Mouse (Mus musculus) ovary, postnatal 14 days (tissue): ENCODE results near the gene 4930432K21Rik.

ENCODE experiments used
- DNase-seq: peaks from one replicate; pipeline ENCODE4 v3.0.0; 2022; ENCODE audit warnings: low spot score

4930432K21Rik gene

DNA sequence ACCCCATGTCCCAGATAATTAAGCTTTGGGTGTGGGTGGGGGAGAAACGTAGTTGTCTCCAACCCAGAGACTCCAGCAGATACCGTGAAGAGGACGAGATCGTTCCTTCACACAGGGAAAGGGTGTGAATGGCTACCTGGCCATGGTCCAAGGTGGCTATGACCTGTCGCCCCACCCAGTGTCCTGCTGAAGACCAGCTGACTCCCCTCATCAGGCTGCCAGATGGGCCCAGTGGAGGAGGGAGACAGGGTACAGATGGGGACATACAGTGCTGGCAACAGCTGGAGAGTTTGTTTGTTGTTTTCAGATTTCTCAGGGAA lies 666 bp downstream of the 4930432K21Rik start:
- DNase-seq = no peak

DNA sequence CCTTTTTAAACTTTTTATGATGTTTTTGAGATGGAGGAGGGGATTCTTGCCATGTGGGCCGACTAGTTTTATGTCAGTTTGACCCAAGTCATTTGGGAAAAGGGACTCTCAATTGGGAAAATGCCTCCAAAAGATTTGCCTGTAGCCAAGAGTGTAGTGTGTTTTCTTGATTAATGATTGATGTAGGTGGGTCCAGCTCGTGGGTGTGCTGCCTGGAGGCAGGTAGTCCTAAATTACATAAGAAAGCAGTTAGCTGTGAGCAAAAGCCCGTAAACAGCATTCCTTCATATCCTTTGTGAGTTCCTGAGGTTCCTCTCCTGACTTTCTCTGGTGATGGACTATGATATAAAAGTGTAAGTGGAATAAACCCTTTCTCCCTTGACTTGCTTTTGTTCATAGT lies 1.4 kb downstream of the 4930432K21Rik start:
- no peak for DNase-seq

DNA sequence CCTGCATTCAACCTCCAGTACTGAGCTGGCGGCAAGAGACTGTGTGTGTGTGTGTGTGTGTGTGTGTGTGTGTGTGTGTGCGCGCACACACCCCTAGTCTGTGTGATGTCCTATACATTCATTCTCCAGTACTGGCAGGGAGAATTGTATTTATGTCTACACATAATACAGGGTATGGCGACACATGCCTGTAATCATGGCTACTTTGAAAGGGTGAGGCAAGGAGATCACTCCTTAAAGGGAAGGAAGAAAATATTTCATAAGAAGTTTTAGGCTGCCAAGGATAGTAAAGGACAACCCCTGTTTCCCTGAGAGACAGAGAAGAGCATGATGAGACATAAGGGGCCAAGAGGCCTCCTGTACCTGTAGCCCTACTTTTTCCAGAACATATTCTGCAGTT lies 9.8 kb downstream of the 4930432K21Rik start:
- DNase-seq = no peak

DNA sequence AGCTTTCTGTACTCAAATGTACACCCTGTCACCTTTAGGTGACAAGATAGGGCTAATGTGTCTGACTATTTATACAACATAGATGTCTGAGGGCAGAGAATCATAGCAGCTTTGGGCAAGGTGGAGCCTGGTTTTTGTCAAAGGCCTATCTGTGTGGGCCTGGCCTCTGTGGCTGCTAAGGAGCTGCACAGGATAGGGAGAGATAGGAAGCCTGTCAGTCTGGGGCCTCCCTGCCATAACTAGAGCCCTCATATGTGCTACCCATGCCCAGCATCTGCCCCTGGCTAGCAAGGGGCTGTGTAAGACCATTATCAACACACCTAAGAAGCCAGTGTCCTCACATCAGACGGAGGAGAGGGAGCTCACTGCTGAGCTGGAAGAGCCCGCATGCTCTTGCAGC lies 19.9 kb downstream of the 4930432K21Rik start:
- DNase-seq = no peak

DNA sequence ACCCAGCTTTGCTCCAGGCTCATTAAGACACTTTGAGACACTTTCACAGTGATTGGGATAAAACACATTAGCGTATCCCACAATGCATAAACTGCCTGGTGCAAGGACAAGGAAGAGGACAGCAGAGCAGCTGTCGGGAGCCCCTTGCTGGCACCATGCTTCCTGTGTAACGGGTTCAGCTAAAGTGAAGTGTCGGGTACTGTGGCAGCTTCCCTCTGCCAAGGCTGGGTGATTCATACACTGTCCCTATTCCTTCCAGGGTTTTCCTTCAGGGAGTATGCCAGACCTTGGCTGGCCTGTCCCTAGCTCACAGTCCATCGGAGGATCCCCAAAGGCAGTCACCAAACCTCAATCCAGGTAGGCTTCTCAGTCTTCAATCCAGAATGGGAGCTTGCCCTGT lies 22.3 kb downstream of the 4930432K21Rik start:
- no peak for DNase-seq

DNA sequence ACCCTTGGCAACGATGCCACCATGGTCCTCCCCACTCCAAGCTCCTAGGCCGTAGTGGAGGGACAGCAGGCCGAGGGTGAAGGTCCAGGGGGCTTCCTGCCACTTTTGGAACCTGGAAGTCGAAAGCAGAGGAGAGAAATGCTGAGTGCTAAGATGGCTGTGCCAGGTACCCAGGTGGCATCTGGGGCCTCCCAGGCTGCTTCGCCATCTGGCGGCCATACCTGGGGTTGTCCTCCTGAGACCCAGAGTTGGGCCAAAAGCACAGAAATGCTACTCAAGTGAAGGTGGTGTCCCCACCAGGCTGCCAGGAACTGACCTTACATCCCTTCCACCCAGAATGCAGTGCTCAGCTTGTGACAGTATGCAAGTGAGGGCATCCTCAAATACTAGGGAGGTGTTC lies 26.0 kb downstream of the 4930432K21Rik start:
- no peak for DNase-seq

DNA sequence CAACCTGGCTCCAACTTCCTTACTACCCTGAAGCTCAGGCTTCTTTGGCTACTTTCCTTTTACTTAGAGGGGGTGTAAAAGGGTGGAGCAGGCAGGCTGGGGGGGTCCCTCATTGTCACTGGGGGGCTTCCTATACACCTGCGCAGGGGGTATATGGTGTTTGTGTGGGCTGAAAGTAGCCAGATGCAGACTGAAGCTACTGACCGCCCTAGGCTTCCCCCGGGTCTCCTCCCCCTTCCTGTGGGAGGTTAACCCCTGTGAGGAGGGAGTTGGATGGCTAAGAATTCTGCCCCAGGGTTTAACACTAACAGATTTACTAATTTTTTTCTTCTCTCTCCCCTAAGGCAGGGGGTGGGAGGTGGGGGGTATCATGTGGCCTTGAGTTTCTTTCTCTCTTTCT lies 28.7 kb downstream of the 4930432K21Rik start:
- DNase-seq = no peak

DNA sequence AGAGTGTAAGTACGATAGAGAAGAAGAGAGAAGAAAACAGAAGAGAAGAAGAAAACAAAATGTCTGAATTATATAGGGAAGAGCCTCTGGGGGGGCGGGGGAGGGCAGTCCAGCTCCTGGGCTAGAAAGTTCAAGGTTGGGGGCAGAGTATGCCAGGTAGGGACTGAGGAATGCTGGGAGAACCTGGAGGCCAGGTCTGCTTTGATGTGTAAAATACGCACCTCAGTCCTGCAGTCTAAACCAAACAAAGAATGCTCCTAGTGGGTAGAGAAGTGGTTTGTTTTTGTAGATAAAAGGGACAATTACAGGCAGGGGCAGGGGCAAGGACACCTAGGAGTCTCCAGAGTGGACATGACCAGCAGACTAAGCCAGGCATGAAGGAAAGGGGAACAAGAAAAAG lies 29.6 kb downstream of the 4930432K21Rik start:
- no peak for DNase-seq

DNA sequence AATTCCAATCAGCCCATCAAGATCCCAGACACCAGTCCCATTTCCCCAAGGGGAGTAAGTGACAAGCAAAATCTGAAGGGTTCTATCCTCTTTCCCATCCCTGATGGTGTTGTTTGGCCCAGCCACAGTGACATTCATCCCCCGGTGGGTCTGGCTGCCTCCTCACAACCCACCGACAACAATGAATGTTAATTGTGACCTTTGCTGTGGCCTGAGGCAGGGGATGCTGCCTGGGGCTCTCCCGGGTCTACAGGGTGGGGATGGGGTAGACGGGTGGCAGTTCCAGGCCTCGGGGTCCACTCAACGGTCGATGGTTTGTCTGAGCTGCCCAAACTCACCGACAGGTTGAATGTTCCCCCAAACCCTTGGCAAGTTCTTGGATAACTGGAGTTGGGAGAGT lies 30.8 kb downstream of the 4930432K21Rik start:
- no peak for DNase-seq

DNA sequence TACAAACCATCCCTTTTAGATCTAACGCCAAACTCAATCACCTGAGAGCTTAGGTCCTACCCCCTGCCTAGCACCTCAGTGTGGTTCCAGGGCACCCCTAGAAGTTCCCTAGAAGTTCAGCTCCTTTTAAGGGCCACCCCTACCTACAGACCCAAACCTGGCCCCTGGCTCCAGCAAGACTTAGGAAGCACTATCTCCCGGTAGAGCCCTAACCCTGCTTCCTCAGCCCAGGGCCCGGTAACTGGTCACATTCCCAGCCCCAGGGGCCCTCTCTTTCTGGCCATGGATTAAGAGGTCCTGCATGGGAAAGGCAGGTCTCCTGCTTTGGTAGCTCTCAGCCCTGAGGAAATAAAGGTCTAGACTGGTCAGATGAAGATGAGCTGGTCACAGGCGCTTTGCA lies 32.1 kb downstream of the 4930432K21Rik start:
- no peak for DNase-seq

DNA sequence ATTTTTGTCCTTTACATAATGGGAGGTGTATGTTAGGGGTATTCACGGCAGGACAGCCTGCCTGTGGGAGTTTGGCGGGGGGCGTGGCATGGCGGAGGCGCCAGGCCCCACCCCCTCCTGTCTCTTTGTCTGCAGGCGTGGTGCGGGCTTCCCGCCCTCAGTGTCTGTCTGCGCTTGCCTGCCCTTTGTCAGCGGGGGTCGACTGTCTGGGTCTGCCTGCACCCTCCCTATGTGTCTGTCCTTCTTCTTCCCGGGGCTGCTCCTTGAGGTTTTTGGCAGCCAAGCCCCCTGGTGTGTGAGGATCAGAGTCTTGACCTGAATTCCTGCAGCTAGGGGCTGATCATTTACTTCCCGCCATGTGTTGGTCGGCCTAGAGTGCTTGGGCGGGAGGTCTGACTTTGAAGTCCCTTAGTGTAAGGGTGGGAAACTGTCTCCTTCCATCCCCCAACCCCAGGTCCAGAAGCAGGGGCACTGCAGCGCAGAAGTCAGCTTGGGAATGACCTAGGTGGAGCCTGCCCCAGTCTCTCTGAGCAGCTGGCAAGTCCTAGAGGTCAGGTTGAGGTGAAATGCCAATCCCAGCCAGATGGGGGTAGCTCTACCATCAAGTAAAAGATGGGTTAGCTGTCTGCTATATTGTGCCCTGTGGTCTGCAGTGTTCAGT lies 32.8 kb downstream of the 4930432K21Rik start:
- no peak for DNase-seq

DNA sequence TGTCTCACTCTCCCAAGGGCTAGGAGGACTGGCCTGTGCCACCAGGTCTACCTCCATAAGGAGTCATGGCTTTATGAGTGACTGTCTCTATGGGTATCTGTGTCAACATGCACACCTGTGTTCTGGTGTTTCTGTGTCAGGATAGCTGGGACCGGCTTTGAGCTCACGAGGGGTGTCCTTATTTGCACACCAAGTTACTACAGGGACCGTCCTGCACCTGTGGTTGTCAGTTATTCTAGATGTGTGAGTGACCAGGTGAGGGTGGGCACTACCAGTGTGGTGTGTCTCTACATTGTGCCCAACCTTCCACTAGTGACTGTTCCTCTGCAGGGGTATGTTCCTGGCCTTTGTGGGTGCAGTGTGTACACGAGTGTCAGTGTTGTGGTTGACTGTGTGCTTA lies 35.0 kb downstream of the 4930432K21Rik start:
- DNase-seq = no peak

DNA sequence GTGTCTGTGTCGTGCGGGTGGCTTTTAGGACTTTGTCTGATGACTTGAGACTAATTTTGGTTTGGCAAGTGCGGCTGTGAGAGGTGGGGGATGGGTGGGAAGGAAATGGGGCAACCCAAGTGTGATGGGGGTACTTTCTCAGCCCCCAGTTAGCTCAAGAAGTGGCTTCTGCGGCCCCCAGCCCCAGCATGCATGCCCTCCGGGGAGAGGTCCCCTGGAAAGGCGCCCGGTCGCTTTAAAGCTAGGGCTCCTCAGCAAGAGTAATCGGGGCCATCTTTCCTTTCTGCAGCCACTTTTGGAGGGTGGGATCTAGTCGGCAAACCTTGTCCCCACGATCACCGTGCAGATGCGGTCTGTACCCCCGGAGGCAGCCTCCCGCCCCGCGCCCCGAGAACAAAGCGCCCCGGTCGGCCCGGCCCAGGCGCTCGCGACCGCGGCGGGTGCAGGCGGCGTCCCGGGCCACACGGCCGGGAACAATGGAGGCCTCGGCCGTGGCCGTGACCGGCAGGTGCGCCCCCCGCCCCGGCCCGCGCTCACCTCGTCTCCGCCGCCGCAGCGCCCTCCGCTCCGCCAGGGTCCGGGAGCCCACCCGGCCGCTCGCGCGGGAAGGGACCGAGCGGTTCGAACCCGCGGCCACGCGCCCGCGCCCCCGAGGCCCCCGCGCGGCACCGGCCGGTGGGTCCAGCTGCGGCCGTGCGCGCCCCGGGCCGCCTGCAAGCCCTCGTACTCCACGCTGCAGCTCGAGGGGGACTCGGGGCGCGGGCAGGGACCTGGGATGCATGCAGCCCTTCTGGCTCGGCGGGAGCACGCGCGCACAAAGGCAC lies 35.6 kb downstream of the 4930432K21Rik start:
- no peak for DNase-seq

DNA sequence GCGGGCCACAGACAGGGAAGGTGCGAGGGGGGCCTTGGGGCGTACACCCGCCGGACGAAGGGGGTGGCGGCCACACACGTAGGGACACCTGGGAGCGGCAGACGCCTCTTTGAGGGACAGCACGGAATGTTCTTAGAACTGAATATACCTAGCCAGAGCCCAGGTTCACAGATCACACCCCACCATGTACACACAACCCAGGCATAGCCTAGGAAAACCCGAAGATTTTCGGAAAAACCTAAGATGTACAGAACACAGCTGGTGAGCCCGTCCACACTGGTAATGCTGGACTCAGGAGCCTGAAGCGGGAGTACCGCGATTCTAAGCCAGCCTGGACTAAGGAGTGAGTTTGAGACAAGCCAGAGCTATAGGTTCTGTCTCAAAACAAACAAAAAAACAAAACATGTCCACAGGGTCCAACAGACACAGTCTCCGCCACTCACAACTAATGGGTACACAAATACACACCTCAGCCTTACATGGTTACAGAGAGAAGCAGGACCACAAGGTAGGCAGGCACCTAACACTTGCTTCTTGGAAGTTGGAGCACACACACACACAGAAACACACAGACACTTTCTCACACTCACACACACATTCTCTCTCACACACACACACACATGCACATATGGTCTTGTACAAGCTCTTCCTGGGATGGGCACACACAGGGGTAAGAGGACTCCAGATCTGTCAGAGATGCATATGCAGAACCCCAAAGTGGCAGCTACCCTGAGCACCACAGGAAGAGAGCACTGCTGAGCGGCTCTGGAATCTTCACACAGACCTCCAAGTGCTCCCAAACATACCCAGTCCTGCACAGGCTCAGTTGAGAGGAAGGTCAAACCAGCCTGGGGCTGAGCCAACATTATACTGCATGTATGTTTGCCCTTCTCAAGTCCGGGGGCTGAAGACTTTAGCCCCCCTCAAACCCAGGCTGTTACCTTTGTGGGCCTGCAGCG lies 36.5 kb downstream of the 4930432K21Rik start:
- no peak for DNase-seq

DNA sequence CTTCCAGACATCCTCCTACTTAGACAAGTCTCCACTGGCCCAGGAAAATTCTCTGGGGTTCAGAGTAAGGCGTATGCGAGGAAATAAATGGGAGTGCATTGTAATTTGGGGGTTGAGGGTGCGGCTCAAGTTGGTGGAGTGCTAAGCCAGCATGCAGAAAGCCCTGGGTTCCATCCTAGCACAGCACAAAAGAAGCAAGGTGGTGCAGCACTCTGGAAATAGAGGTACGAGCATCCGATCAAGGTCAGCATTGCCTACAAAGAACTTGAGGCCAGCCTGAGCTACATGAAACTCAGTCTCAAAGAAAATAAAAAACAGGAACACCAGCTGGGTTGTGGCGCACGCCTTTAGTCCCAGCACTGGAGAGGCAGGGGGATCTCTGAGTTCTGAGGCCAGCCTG lies 37.3 kb downstream of the 4930432K21Rik start, which contains the start of gene Nanos3:
Gene Nanos3 (minus strand): TSS at position 101 of the 400 bp plus-strand sequence.
- DNase-seq = no peak

DNA sequence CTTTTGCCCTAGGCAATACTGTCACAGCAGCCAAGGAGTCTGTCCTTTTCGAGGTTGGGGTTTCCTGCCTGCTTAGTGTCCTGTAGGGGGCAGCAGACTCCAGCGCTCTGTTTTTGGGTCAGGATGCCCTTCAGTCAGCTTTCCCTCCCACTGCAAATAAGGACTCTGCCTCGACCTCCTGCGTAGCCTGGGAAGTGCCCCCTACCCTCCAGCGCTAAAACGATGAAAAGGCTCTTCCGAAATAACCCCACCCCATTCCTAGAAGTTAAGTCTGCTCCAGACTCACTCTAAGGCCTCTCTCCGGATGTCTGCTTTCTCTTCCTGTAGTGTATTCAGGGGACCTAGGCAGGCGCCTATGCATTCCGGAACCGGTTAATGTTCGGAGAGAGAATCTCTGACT lies 38.7 kb downstream of the 4930432K21Rik start:
- DNase-seq = peak; percentile 68

DNA sequence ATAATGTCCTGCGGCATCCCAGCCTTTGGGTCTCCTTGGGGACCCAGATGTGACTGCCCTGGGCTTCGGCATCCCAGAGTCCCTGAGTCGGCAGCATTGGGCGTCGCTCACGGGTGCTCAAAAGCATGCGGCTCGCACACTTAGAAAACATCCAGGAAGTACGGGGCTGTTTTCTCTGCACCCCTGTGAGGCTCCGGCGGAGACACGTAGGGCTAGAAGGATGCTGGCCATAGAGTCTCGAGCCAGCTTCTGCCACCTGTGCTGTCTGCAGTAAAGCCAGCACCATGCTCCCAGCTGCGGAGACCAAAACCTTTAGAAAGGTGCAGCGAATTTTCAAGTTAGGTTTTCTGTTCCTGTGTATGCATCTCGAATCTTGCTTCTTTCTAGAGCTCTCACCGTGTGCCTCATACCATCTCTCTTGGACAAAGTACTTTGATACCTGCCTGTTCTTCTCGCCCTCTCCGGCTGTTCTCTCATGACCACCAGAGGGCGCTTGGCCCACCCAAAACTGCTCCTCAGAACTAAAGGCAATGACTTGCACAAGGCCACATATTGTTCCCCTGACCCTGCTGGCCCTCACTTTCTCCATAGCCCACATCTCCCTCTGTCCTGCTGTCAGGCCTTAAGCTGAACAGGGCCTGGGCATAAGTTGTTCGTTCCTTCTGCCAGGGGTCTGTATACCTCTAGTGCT lies 39.4 kb downstream of the 4930432K21Rik start:
- no peak for DNase-seq

DNA sequence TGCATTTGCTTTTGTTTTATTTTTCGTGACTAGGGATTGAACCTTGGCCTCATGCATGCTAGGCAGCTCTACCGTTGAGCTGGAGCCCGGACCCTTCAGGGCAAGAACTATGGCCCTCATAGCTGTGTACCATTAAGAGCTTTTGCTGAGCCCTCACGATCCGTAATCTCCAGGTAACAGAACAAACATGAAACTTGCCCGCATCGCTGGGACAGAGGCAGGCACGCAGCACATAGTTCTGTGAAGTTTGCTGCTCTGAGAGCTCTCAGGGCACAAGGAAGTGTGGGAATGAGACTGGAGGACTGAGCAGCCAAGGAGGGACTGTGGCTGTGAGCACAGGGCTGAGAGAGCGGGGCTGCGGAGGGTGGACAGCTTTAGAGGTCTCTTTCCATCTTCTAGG lies 40.8 kb downstream of the 4930432K21Rik start:
- DNase-seq = no peak

DNA sequence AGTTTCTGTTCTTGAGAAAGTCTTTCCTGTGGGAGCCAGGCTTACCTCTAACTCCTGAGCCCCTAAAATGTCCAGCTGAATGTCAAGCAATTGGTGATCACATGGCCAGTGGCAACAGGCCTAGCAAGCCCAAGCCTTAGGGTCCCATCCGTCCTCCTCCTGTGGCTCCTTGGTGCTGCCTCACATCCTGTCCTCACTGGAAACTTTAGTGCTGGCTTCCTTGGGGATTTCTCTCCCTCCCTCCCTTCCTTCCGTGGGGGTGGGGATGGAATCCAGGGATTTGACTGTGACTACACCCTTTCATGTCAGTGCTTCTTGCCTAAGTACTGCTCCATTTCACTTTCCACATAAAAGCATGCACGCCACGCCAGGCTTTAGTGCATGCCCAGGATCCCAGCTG lies 41.8 kb downstream of the 4930432K21Rik start:
- no peak for DNase-seq

DNA sequence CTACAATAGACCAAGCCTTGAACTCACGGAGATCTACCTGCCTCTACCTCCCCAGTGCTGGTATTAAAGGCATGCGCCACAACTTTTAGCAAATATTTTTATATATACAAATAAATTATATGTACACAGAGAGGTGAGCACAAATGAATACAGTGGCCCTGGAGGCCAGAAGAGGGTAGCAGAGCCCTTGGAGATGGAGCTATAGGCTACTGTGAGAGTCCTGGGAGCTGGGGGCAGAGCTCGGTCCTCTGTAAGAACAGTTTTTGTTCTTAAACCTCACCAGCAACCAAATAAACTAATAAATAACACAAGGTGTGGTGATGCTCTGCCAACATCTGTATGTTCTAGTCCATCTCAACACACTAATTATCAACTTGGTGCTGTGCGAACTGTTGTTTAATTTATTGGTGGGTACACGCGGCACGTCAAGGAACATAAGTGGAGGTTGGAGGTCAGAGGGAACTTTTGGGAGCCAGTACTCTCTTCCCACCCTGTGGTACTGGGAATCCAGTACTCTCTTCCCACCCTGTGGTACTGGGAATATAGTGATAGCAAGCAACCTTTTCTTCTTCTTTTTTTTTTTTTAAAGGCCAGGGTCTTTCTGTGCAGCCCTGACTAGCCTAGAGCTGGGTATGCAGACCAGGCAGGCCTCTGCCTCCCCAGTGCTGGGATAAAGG lies 42.5 kb downstream of the 4930432K21Rik start:
- DNase-seq = no peak

DNA sequence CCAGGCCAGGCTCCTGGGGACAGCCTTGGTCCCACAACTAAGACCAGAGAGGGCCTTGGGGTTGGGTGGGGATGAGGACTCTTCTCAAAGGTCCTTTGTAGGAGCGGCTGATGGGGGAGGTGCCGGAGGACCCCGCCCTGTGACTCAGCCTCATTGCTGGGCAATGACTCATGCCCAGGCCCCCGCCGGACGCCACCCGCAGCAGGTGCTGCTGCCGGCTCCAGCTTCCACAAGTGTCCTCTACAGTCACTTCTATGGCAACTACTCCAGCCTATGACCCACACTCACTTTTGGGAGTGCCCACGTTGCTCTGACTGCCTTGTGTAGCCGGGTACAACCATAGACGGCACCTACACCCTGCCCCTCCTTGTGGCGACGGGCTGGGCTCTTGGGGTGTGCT lies 44.2 kb downstream of the 4930432K21Rik start:
- DNase-seq = no peak
